Comparison of ENCODE assay signal across 8 mouse cellular contexts in genomic region chr10:60816872-60817648, GRCm38 (mm10). TPM values are rescaled to one million over a fixed set of nuclear protein-coding genes. Genes with fewer than 3 reads are reported as not detected.
DNase-seq lines count a peak whose midpoint lies in the region; ATAC-seq and TF ChIP-seq lines count a peak whose summit lies in the region.

No protein-coding gene starts in this region.

- no peaks in the 10 kb centered on the region for H3K27me3 ChIP-seq in heart, embryonic 13.5 days (replicated peaks)
- peaks cover 4% of the 10 kb centered on the region; the same call in 1 of the 2 replicates for H3K27me3 ChIP-seq in kidney, embryonic 14.5 days (ENCODE audit: control insufficient read depth, insufficient read depth, low read length)
- no peaks in the 10 kb centered on the region for H3K27me3 ChIP-seq in limb, embryonic 13.5 days
- H3K27me3 ChIP-seq in myocyte (ENCODE audit: control insufficient read depth, insufficient read depth, insufficient read length): no peaks in the 10 kb centered on the region

- peak overlapping the region; percentile 83 for H3K9ac ChIP-seq in heart, embryonic 13.5 days
- no peak overlapping the region for H3K9ac ChIP-seq in kidney, embryonic 14.5 days (ENCODE audit: low read depth, low read length)
- H3K9ac ChIP-seq in limb, embryonic 13.5 days: 0 out of 2 replicates have a peak overlapping the region, but pooled peaks have one; percentile 8

- no peak overlapping the region for H3K4me3 ChIP-seq in heart, embryonic 13.5 days
- H3K4me3 ChIP-seq in kidney, embryonic 14.5 days (ENCODE audit: low read length): no peak overlapping the region
- no peak overlapping the region for H3K4me3 ChIP-seq in limb, embryonic 13.5 days
- H3K4me3 ChIP-seq in myocyte: peak overlapping the region; percentile 17

- WGBS in heart, embryonic 13.5 days: 14% methylated on average over 14 of the region's 14 CpGs
- 20% methylated on average over 14 of the region's 14 CpGs for WGBS in kidney, embryonic 14.5 days
- WGBS in limb, embryonic 13.5 days: 25% methylated on average over 14 of the region's 14 CpGs

- peaks cover 98% of the 10 kb centered on the region for H3K4me1 ChIP-seq in heart, embryonic 13.5 days
- peaks cover 74% of the 10 kb centered on the region for H3K4me1 ChIP-seq in kidney, embryonic 14.5 days (ENCODE audit: control insufficient read depth, insufficient read depth, low read length)
- H3K4me1 ChIP-seq in limb, embryonic 13.5 days: peaks cover 87% of the 10 kb centered on the region

- no peaks in the 10 kb centered on the region for H3K36me3 ChIP-seq in heart, embryonic 13.5 days
- H3K36me3 ChIP-seq in kidney, embryonic 14.5 days (ENCODE audit: control insufficient read depth, insufficient read depth, low read length): no peaks in the 10 kb centered on the region
- H3K36me3 ChIP-seq in limb, embryonic 13.5 days: no peaks in the 10 kb centered on the region
- no peaks in the 10 kb centered on the region for H3K36me3 ChIP-seq in myocyte (ENCODE audit: control insufficient read depth, insufficient read depth)

- no peaks in the 10 kb centered on the region for H3K9me3 ChIP-seq in heart, embryonic 13.5 days
- H3K9me3 ChIP-seq in kidney, embryonic 14.5 days (ENCODE audit: control insufficient read depth, low read length): no peaks in the 10 kb centered on the region
- no peaks in the 10 kb centered on the region for H3K9me3 ChIP-seq in limb, embryonic 13.5 days

- DNase-seq in urinary bladder, postnatal 25 days (ENCODE audit: low spot score): peak; percentile 53
- DNase-seq in urinary bladder, adult 2 months (ENCODE audit: low spot score): no peak
- DNase-seq in cerebellum, postnatal 4 days (ENCODE audit: low spot score in 2 of 2): peak; percentile 56 to 85
- peak; percentile 65 for DNase-seq in thymus, postnatal 4 days

- TF ChIP-seq POLR2A in myocyte (IDR thresholded peaks at IDR 0.05; ENCODE audit: insufficient read length, low read depth): peak; percentile 76

- ATAC-seq in heart, embryonic 13.5 days (ENCODE audit: extremely low read depth, insufficient number of reproducible peaks, low FRiP score, low TSS enrichment): no peak
- peak; percentile 8; the same call in 1 of the 2 replicates for ATAC-seq in kidney, embryonic 14.5 days (ENCODE audit: low FRiP score, low TSS enrichment)
- ATAC-seq in limb, embryonic 13.5 days (ENCODE audit: low FRiP score, low read depth): no peak

- no peak overlapping the region for H3ac ChIP-seq in myocyte (ENCODE audit: control insufficient read depth, insufficient read length)

- H3K79me2 ChIP-seq in myocyte (ENCODE audit: control insufficient read depth, insufficient read depth): peaks cover 77% of the 10 kb centered on the region

- H3K4me2 ChIP-seq in heart, embryonic 13.5 days: peak overlapping the region; percentile 64
- no peak overlapping the region for H3K4me2 ChIP-seq in kidney, embryonic 14.5 days (replicated peaks; ENCODE audit: low read depth, low read length)
- H3K4me2 ChIP-seq in limb, embryonic 13.5 days (replicated peaks): peak overlapping the region; percentile 31
- peak overlapping the region; percentile 95 for H3K4me2 ChIP-seq in myocyte (ENCODE audit: low read depth)

- H3K27ac ChIP-seq in heart, embryonic 13.5 days (replicated peaks): peak overlapping the region; percentile 100
- peak overlapping the region; percentile 38; the same call in 1 of the 2 replicates for H3K27ac ChIP-seq in kidney, embryonic 14.5 days (ENCODE audit: low read depth, low read length)
- peak overlapping the region; percentile 39; the same call in 1 of the 2 replicates for H3K27ac ChIP-seq in limb, embryonic 13.5 days

TF ChIP-seq in myocyte, 11 proteins besides CTCF, POLR2A, EP300 and RAD21:
- TF ChIP-seq TCF12 (IDR thresholded peaks at IDR 0.05; ENCODE audit: insufficient read depth, poor library complexity, severe bottlenecking) (no peak), MAX (IDR thresholded peaks at IDR 0.05; ENCODE audit: low read depth) (no peak), MYOG (IDR thresholded peaks at IDR 0.05; ENCODE audit: control insufficient read depth in 1 of 3, insufficient read depth in 1 of 3, insufficient read length in 2 of 3, low read depth in 2 of 3) (peak in 2 of 3 experiments; percentile 7 to 37), MYOD1 (IDR thresholded peaks at IDR 0.05; ENCODE audit: control insufficient read depth in 1 of 3, insufficient read length in 2 of 3, low read depth in 2 of 3) (peak in 1 of 3 experiments; percentile 39), CEBPB (IDR thresholded peaks at IDR 0.05; ENCODE audit: insufficient read depth, poor library complexity, severe bottlenecking) (peak; percentile 27; the same call in 1 of the 2 replicates), POLR2AphosphoS2 (IDR thresholded peaks at IDR 0.05; ENCODE audit: insufficient read length, low read depth) (peak; percentile 88)

RNA-seq across cellular contexts. Expression of gene Unc5b, which starts 14.3 kb away (rescaled TPM):
- polyA plus RNA-seq in urinary bladder, adult 2 months (2012; rRNA removed): 17.5 and 28.8 TPM in 2 replicates
- polyA plus RNA-seq in heart, embryonic 13.5 days (2015; fragmentation: Nextera tagmentation; extraction: Ambion mirVana): 12.1 and 13.9 TPM in 2 replicates
- 7.9 and 10.1 TPM in 2 replicates for polyA plus RNA-seq in kidney, embryonic 14.5 days (2014; fragmentation: Nextera tagmentation; extraction: Ambion mirVana)
- 8.1 and 8.3 TPM in 2 replicates for polyA plus RNA-seq in limb, embryonic 13.5 days (2015; fragmentation: Nextera tagmentation; extraction: Ambion mirVana)
- 91.9 TPM for polyA plus RNA-seq in myocyte (2012; fragmentation: generic; extraction: Trizol)

Comparison
In these comparisons a context has a peak if more than half of its experiments do, and no peak if none do; other contexts are left out.
1. H3K27ac ChIP-seq: peak in every context shown above with its lines; median percentile 100 in heart, embryonic 13.5 days; 39 in limb, embryonic 13.5 days; 38 in kidney, embryonic 14.5 days.